Mouse (Mus musculus) Patski (cell line): ENCODE results near the gene Ntmt1. TPM values are rescaled to one million over a fixed set of nuclear protein-coding genes. Genes with fewer than 3 reads are reported as not detected.

Experiments
- ATAC-seq: fragments of 100-300 bp; one replicate; pipeline ENCODE4 v1.8.0; 2021
- CTCF ChIA-PET: fragments of 350-600 bp; sonication (Branson Sonifier 250); formaldehyde crosslinking; loops from one replicate; lab custom pipeline; 2022; ENCODE audit warnings: inconsistent platforms; lab: Charles Lee
- POLR2A ChIA-PET: fragments of 350-600 bp; sonication (Branson Sonifier 250); formaldehyde crosslinking; loops from one replicate; lab custom pipeline; 2022; ENCODE audit warnings: antibody characterized with exemption, inconsistent platforms; lab: Charles Lee
- DNase-seq: peaks from one replicate; pipeline ENCODE4 v3.0.0-alpha.2; 2011; ENCODE audit warnings: low read depth, low spot score
- H3K27me3 ChIP-seq: fragments of 371-371 bp; one replicate; pipeline ENCODE4 v1.5.1; 2021
- CTCF ChIP-seq: fragments of 100-300 bp; IDR thresholded peaks from one replicate; pipeline ENCODE4 v1.5.1; 2021
- in situ Hi-C: fragments of 300-500 bp; cut with MboI; formaldehyde crosslinking; loops from 3 replicates; pipeline ENCODE4 v1.11.1; 2018; ENCODE audit warnings: low pct_unique_long_range_greater_than_20kb, mixed read lengths
- polyA plus RNA-seq: library from polyadenylated mRNA; unstranded; gene quantifications from one replicate; pipeline ENCODE4 v1.2.3, GENCODE M21; 2021

Ntmt1 gene
- polyA plus RNA-seq, 1 experiment from 2014 or later: 52.7 TPM

- ATAC-seq (no peak), DNase-seq (no peak)
- TF ChIP-seq CTCF: no peak
- ChIA-PET POLR2A (interaction anchor here (0.6 kb wide), 1 partner anchor 374 kb away, joined by 4 read pairs; no protein-coding TSS in a partner anchor), CTCF (no interaction called here)
- no peaks in the 10 kb centered on the region for H3K27me3 ChIP-seq
- in situ Hi-C loops: no loop called here
These were observed 45.2 kb downstream of the Ntmt1 start for GRCm38 (mm10) chr2:30852771-30853313.

GRCm38 (mm10) chr2:30857076-30857475, 49.5 kb downstream of the Ntmt1 start:
- in situ Hi-C loops: no loop called here

GRCm38 (mm10) chr2:30859782-30860181, 52.2 kb downstream of the Ntmt1 start:
- ChIA-PET CTCF (no interaction called here), POLR2A (no interaction called here)
- no peak for TF ChIP-seq CTCF
- H3K27me3 ChIP-seq: no peaks in the 10 kb centered on the region
- no peak for ATAC-seq
- in situ Hi-C loops: no loop called here
- no peak for DNase-seq

More at GRCm38 (mm10) chr2:30857076-30857475, 49.5 kb downstream of the Ntmt1 start:
- ChIA-PET POLR2A (no interaction called here), CTCF (interaction anchor here (1.1 kb wide), 1 partner anchor 15 kb away, joined by 4 read pairs; no protein-coding TSS in a partner anchor)
- ATAC-seq (no peak), DNase-seq (no peak)
- TF ChIP-seq CTCF: no peak
- no peaks in the 10 kb centered on the region for H3K27me3 ChIP-seq

GRCm38 (mm10) chr2:30862081-30862480, 54.5 kb downstream of the Ntmt1 start:
- TF ChIP-seq CTCF: no peak
- DNase-seq (no peak), ATAC-seq (no peak)
- in situ Hi-C loops: no loop called here
- ChIA-PET POLR2A (no interaction called here), CTCF (interaction anchor here (1.0 to 1.3 kb wide), 2 partner anchors 10 to 20 kb away, joined by 3 to 4 read pairs; no protein-coding TSS in a partner anchor)
- no peaks in the 10 kb centered on the region for H3K27me3 ChIP-seq

- POLR2A ChIA-PET: interaction anchor here (0.6 kb wide), 1 partner anchor 35 kb away, joined by 3 read pairs; no protein-coding TSS in a partner anchor
- CTCF ChIA-PET: no interaction called here
- H3K27me3 ChIP-seq: no peaks in the 10 kb centered on the region
- in situ Hi-C loops: no loop called here
- no peak for DNase-seq
- ATAC-seq: no peak
- no peak for TF ChIP-seq CTCF
These were observed 55.9 kb downstream of the Ntmt1 start for GRCm38 (mm10) chr2:30863574-30863973.

- no peak for DNase-seq
- CTCF ChIA-PET: no interaction called here
- no peak for ATAC-seq
- POLR2A ChIA-PET: no interaction called here
- H3K27me3 ChIP-seq: no peaks in the 10 kb centered on the region
- in situ Hi-C loops: no loop called here
- no peak for TF ChIP-seq CTCF
These were observed 57.3 kb downstream of the Ntmt1 start for GRCm38 (mm10) chr2:30864968-30865381.

- ATAC-seq (no peak), DNase-seq (no peak)
- CTCF ChIA-PET: no interaction called here
- POLR2A ChIA-PET: no interaction called here
- H3K27me3 ChIP-seq: no peaks in the 10 kb centered on the region
- TF ChIP-seq CTCF: no peak
- in situ Hi-C loops: no loop called here
These were observed 57.8 kb downstream of the Ntmt1 start for GRCm38 (mm10) chr2:30865426-30865825.

GRCm38 (mm10) chr2:30870863-30871262, 63.2 kb downstream of the Ntmt1 start:
- ATAC-seq: no peak
- ChIA-PET POLR2A (interaction anchor here (1.0 kb wide), 1 partner anchor 42 kb away, joined by 3 read pairs; no protein-coding TSS in a partner anchor), CTCF (no interaction called here)
- TF ChIP-seq CTCF: no peak
- no peaks in the 10 kb centered on the region for H3K27me3 ChIP-seq
- in situ Hi-C loops: no loop called here
- DNase-seq: no peak

Other genes starting within 250 kb of the Ntmt1 start
- gene Cstad, start 212.8 kb upstream of the Ntmt1 start, polyA plus RNA-seq: 2.3 TPM
- 9.9 TPM for gene 1700001O22Rik, start 4.2 kb upstream of the Ntmt1 start, polyA plus RNA-seq
- gene Asb6, start 22.5 kb downstream of the Ntmt1 start, polyA plus RNA-seq: 36.8 TPM
- 7.1 TPM for gene Prrx2, start 27.1 kb downstream of the Ntmt1 start, polyA plus RNA-seq
- 0.44 TPM for gene Ptges, start 122.0 kb downstream of the Ntmt1 start, polyA plus RNA-seq
- gene Tor1b, start 145.1 kb downstream of the Ntmt1 start, polyA plus RNA-seq: 65.8 TPM
- 53.1 TPM for gene Tor1a, start 160.1 kb downstream of the Ntmt1 start, polyA plus RNA-seq
- gene BC005624, start 174.4 kb downstream of the Ntmt1 start, polyA plus RNA-seq: 49.6 TPM
- 61.0 TPM for gene Usp20, start 174.5 kb downstream of the Ntmt1 start, polyA plus RNA-seq